Mouse (Mus musculus) layer of hippocampus, adult 2 months (tissue): Measurements from ENCODE around the gene Yif1b. TPM values are rescaled to one million over a fixed set of nuclear protein-coding genes. Genes with fewer than 3 reads are reported as not detected.
"Not testable (repeated sequence)": the region's sequence is repeated elsewhere in the genome, so short reads cannot be mapped to it uniquely, and the experiment has no call there.

ENCODE experiments used
- DNase-seq, 2 experiments: peaks; one replicate each; pipeline ENCODE4 v3.0.0; 2022; ENCODE audit warnings: low spot score in 2 of 2
- H3K27ac ChIP-seq: fragments of 200-600 bp; 2 replicates; pipeline ENCODE4 v1.8.1; 2022
- H3K4me3 ChIP-seq: fragments of 200-600 bp; 2 replicates; pipeline ENCODE4 v1.8.1; 2022; ENCODE audit warnings: mild to moderate bottlenecking
- CTCF ChIP-seq: fragments of 200-600 bp; conservative IDR thresholded peaks from 2 replicates; pipeline ENCODE4 v1.8.1; 2022; ENCODE audit warnings: antibody characterized with exemption, mild to moderate bottlenecking, moderate library complexity
- total RNA-seq, 2 experiments: library from RNA; stranded (reverse); gene quantifications; 2 replicates each; pipeline ENCODE4 v1.2.3; 2021

Gene Yif1b
- total RNA-seq, 2 experiments from 2014 or later = 40.7 to 42.9 TPM

DNA sequence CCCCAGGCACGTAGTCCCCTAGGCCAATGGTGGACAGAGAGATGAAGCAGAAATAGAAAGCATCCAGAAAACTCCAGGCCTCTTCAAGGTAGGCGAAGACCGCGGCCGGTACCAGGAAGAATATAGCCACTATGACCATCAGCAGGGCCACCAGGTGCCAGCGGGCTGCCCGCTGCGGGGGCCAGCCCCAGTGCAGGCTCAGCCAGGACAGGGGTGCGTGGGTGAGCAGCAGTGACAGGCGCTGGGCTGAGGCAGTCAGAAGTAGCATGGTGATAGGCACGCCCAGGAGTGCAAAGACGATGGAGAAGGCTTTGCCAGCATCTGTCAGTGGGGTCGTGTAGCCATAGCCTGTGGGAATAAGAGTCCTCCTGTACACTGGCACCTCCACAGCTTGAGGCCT is 12.6 kb upstream of the Yif1b start:
- TF ChIP-seq CTCF = no peak
- Histone ChIP-seq H3K27ac (0 out of 2 replicates have a peak overlapping the region, but pooled peaks have one; percentile 39), H3K4me3 (no peak overlapping the region; the same call in 1 of the 2 replicates)
- no peak for DNase-seq

DNA sequence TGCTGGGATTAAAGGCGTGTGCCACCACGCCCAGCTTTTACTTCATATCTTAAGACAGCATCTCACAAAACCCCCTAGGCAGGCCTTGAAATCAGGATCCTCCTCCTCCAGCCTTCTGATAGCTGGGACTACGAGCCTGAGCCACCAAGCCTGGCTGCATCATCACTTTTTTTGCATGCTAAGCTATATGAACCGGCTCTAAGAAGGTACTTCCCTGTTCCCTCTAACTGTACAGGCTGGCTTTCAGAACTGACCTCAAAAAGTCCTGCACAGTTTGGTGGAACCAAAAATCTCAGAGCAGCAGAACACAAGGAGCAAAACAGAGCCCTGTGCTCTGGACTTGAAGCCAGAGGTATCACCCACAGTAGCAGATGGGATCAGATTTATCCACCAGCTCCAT is 9.9 kb upstream of the Yif1b start:
- no peak for TF ChIP-seq CTCF
- DNase-seq = no peak
- Histone ChIP-seq H3K4me3 (no peak overlapping the region), H3K27ac (no peak overlapping the region)

DNA sequence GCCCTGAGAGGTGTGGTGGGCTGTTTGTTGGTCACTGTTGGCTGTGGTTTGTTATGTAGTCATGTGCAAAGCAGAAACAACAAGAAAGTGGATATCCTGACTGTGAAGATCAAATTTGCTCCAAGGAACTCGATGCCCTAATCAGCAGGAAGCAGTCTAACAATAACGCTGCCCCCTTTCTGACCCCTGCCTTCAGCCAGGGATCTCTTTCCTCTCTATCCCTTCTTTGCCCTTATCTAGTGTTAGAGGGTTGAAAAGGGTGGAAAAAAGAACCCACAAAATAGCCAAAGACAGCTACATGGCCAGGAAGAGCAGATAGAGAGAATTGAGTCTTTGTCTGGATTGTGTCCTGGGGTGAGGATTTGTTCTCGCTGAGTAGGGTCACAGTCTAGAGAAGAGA is 7.6 kb upstream of the Yif1b start:
- DNase-seq = no peak
- Histone ChIP-seq H3K27ac (no peak overlapping the region), H3K4me3 (no peak overlapping the region)
- no peak for TF ChIP-seq CTCF

DNA sequence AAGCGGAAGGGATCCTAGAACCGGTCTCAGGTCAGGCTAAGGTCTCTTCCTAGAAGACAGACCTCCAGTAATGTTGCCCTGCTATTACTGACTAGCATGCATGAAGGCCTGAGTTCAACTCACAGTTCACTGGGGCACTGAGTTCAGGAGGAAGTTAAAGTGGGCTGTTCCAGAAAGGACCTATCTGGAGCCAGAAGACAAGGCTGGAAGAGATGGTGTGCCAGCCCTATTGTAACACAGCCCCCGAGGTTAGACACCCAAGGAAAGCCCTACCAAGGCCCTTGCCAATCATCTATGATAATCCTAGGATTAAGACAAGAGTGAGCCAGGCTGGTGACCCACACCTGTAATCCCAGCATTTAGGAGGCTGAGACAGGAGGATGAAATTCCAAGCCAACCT is 6.6 kb upstream of the Yif1b start:
- DNase-seq = no peak
- H3K27ac ChIP-seq = peak overlapping the region; percentile 78
- H3K4me3 ChIP-seq = peak overlapping the region; percentile 59; the same call in 1 of the 2 replicates
- no peak for TF ChIP-seq CTCF

DNA sequence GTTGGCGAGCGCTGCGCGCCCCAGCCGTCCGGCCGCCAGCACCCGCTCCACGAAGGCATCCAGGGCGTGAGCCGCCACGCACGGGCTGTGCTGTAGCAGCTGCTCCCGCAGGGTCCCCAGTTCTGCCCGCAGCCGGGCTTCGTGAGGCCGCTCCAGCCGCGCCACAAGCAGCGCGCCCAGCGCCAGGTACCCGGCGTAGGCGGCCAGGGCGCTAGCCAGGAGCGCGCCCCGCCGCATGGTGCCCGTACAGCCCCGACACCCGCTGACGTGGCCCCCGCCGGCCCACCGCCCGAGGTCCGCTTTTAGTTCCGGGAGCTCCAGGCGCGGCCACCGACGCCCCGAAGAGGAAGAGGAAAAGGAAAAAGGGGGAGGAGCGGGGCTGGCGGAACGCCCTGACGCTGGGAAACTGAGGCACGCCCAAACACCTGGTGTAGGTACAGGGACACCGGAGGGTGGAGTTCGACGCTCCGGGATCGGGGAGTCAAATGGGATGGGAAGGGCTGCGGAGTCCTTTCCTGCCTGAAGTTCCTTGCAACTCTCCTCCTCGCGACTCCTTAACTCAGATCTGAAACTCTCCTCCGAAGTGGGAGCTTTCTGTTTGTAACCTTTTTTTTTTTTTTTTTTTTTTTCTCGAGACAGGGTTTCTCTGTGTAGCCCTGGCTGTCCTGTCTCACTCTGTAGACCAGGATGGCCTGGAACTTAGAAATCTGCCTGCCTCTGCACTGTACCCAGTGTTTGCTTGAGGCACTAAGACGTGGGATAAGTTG is 5.7 kb upstream of the Yif1b start, which contains the start of gene Kcnk6:
TSS of gene Kcnk6 (minus strand) at position 269 of the 767 bp plus-strand sequence.
- DNase-seq = peak; percentile 26 to 32
- no peak for TF ChIP-seq CTCF
- Histone ChIP-seq H3K4me3 (peak within 1 kb of the TSS; percentile 59), H3K27ac (peak within 1 kb of the TSS; percentile 78)

DNA sequence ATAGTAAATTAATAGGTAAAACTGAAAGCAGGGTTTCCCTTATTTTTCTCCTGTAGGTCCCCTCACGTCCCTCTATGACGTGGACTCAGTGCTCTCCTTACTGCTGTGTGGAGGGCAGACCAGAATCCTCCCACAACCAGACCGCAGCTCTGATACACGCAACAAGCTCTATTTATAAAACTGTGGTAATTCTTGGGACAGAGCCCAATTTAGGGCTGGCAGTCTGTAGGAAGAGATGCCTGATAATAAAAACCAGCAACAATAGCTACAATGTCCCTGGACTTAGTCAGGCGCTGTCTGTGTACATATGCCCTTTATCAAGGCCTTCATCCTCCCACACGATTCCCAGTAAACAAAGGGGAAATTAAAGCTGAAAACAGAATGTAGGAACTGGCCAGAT is 4.4 kb upstream of the Yif1b start:
- H3K4me3 ChIP-seq = no peak overlapping the region
- peak; percentile 32 to 42 for DNase-seq
- TF ChIP-seq CTCF = no peak
- H3K27ac ChIP-seq = no peak overlapping the region; the same call in 1 of the 2 replicates

DNA sequence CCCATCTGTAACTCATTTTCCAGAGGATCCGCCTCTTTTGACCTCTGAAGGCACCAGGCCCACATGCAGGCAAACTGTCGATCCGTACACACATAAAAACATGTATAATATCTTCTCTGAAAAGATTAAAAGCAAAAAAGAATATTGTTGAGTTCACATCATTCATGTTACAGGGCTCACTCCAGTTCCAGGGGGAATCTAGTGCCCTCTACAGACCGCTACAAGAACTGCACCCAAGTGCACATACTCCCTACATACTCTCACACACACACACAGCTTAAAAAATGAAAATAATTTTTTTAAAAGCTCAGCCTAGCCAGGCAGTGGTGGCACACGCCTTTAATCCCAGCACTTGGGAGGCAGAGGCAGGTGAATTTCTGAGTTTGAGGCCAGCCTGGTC is 3.5 kb upstream of the Yif1b start:
- Histone ChIP-seq H3K4me3 (no peak overlapping the region), H3K27ac (no peak overlapping the region)
- no peak for DNase-seq
- peak; percentile 67 for TF ChIP-seq CTCF

DNA sequence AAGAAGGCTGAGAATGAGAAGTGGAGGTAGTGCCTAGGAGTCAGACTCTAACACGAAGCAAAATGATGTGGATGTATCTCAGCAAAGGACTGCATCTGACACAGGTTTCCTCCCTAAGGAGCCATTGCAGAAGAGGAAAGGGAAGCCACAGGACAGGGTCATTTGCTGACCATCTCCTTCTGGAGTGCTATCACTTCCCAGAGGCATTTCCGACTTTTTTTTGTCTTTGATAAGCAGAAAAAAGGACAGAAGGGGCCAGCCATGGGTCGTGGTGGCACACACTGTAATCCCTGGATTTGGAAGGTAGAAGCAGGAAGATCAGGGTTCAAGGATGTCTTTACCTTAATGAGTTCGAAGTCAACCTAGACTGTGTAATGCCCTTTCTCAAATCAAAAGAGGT is 1.5 kb upstream of the Yif1b start:
- DNase-seq = no peak
- no peak for TF ChIP-seq CTCF
- Histone ChIP-seq H3K4me3 (no peak overlapping the region), H3K27ac (no peak overlapping the region)

DNA sequence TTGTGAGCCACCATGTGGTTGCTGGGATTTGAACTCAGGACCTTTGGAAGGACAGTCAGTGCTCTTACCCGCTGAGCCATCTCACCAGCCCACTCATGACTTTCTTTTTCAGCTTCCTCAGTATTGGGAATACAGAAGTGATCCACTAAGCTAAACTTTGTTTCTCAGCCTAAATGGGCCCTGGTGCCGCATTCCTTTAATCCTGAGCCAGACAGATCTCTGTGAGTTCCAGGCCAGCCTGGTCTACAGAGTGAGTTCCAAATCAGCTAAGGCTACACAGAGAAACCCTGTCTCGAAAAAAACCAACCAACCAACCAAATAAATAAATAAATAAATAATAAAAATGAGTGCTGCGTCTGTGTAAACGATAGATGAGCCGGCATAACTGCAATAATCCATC is 533 bp upstream of the Yif1b start:
- Histone ChIP-seq H3K27ac (peak overlapping the region; percentile 94), H3K4me3 (peak overlapping the region; percentile 90)
- not testable (repeated sequence) for DNase-seq

DNA sequence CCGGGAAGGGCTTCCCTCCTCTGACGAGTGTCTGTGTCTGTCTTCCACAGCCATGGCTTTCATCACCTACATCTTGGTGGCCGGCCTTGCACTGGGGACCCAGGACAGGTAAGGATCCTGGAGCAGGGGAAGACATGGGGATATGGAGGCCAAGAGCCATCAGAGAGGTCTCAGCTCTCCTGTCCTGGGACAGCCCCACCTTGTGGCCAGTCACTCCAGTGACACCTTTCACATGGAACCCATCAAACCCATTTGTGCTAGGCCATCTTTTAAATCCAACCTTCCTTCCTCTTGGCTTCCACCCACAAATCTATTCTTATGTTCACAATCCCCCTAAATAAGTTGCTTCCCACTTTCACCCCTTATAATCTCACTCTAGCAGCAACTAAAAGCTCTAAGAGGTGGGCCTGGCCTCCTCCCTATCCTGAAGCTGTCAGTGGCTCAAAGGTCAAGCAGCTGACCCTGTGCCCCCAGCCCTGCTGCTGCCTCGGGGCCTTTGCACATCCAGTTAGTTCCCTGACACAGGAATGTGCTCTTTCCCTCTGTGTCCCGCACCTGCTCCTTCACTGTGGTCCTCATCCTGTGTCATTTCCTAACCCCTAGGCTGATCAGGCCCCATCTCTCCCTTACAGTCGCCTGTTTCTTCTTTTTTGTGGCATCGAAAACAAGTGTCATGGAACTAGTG is 6.7 kb downstream of the Yif1b start:
- Histone ChIP-seq H3K4me3 (no peak overlapping the region), H3K27ac (no peak overlapping the region)
- TF ChIP-seq CTCF = peak; percentile 71
- no peak for DNase-seq

DNA sequence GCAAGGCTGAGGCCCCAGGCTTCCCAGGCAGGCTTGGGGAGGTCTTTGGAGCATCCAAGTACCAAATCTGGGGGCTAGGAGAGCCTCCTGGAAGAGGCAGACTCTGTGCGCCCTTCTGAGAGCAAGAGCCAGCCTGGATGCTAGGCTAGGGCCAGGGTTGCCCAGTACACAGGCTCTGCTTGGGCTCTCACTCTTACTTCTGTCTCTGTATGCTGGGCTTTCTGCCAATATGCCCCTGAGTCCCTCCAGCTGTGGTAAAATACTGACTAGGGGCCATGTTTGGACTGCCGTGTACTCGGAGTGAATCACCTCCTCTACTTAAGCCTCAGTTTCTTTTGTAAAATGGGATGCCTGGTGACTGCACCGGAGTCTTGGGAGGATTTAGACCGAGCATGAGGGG is 7.9 kb downstream of the Yif1b start:
- DNase-seq = no peak
- no peak overlapping the region for H3K27ac ChIP-seq
- no peak for TF ChIP-seq CTCF
- H3K4me3 ChIP-seq = no peak overlapping the region

DNA sequence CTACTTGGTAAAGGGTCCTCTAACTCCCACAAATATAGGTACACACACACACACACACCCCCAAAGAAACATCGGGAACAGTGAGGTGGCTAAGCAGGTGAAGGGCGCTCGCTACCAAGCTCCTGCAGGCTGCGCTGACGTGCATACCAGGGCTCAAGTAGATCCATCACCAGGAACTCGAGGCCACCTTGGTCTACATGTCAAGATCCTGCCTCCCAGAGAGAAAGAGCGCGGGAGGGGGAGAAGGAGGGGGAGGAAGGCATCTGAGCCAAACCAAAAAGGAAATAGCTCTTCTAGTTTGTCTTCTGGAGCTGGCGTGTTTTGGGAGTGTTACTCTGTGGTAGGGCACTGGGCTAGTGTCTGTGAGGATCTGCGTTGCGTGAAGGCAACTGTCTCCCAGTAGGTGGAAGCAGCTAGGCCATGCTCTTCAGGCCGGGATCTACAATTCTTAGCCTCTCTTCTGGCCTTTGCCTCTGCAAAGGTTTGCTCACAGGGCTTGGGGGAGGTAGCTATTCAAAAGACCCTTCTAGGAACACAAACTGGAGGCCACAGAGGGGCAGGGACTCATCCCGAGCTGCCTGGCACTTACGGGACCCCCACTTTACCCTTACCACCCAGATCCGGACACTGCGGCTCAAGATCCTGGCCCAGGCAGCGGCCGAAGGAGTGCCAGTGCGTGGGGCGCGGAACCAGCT is 8.6 kb downstream of the Yif1b start:
- no peak for TF ChIP-seq CTCF

DNA sequence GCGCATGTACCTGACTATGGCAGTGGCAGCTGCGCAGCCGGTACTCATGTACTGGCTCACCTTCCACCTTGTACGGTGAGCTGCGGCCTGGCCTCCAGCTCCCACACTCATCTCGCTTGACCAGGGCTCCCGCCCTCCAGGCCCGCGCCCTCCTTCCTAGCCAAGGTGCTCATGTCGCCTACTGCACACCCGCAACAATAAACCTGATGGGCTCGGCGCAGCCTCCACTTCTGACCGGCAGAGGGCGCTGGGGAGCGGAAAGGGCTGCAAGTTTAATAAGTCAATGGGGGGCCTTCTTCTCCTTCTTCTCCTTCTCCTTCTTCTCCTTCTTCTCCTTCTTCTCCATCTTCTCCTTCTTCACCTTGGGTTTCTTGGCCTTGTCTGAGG is 9.2 kb downstream of the Yif1b start:
- TF ChIP-seq CTCF = peak; percentile 95
- peak; percentile 63 to 87 for DNase-seq
- Histone ChIP-seq H3K4me3 (no peak overlapping the region), H3K27ac (no peak overlapping the region)

More for the DNA sequence above, 8.6 kb downstream of the Yif1b start:
- DNase-seq = no peak
- Histone ChIP-seq H3K4me3 (no peak overlapping the region), H3K27ac (no peak overlapping the region)

DNA sequence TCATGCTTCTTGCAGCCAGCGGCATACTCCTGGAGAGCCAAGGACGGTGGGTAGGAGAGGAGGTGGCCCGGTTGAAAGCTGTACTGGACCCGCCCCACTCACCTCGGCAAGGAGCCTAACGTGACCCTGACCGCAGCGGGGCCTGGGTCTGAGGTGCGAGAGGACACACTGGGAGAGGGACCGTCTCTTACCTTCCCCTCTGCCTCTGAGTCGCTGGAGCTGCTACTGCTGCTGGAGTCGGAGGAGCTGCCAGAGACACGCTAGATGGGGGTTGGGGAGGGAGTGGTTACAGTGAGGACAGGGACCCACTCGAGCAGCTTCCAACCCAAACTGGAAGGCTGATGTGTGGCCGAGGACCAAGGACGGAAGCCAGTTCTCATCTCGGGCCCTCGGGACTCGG is 9.6 kb downstream of the Yif1b start:
- TF ChIP-seq CTCF = no peak; the same call in 1 of the 2 replicates
- H3K27ac ChIP-seq = no peak overlapping the region
- peak overlapping the region; percentile 22; the same call in 1 of the 2 replicates for H3K4me3 ChIP-seq
- DNase-seq = no peak
